Mouse (Mus musculus) G1E (cell line): ENCODE measurements around the gene Sytl3.

Experiments
- CTCF ChIP-seq: IDR thresholded peaks from 2 replicates; pipeline ENCODE4 v1.5.1; 2012; ENCODE audit warnings: low read depth, low read length, inconsistent platforms, mixed read lengths
- GATA1 ChIP-seq: IDR thresholded peaks from 2 replicates; pipeline ENCODE4 v1.6.1; 2012; ENCODE audit warnings: borderline replicate concordance, low read length, inconsistent platforms, mixed read lengths
- POLR2AphosphoS5 ChIP-seq: IDR thresholded peaks from 2 replicates; pipeline ENCODE4 v1.6.1; 2012; ENCODE audit warnings: low read depth, low read length, inconsistent platforms; ENCODE audit not compliant: insufficient replicate concordance

DNA sequence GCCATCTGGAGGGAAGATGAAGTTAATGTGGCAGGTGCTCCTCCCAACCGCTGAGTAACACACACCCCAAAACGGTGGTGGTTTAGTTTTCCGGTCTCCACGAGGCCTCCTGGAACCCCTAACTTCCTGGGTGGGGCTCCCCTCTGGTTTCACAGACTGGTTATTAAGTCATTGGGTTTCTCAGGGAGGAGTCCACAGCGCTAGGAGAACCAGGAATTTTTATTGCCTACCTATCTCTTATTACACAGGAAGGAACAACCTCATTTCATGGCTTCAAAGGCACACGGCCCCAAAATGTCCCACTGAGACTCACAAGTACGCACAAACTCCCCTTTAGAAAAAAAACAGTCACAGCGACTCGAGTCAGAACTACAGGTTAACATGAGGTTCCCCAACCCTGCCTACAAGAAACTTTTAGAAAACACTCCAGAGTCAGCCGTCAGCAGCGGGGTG, 84.9 kb downstream of the Sytl3 start:
- no peak for TF ChIP-seq POLR2AphosphoS5
- no peak for TF ChIP-seq GATA1
- TF ChIP-seq CTCF, result no peak
